Mouse (Mus musculus): Measurements from ENCODE around the gene Epp13. TPM values are rescaled to one million over a fixed set of nuclear protein-coding genes. Genes with fewer than 3 reads are reported as not detected.
A peak's percentile ranks its signal among the peaks of the same experiment; 100 is the strongest.
"Not testable (repeated sequence)": the region's sequence is repeated elsewhere in the genome, so short reads cannot be mapped to it uniquely, and the experiment has no call there.

Epp13 gene
- total and polyA plus RNA-seq, 3 experiments: not detected

- dilution Hi-C loops (cut with MboI; ENCODE audit: extremely low pct_ligation_motif_present, extremely low pct_unique_long_range_greater_than_20kb, low sequenced_read_pairs): no loop called here
- peaks cover 4% of the 10 kb centered on the region for H3K9me3 ChIP-seq (replicated peaks; ENCODE audit: low read length)
- no peaks in the 10 kb centered on the region for H3K36me3 ChIP-seq (replicated peaks in 1 of 2; ENCODE audit: control insufficient read depth in 1 of 2, insufficient read depth in 1 of 2, low read length in 1 of 2)
- H3K4me1 ChIP-seq (ENCODE audit: control insufficient read depth in 1 of 2, insufficient read depth in 2 of 2): no peaks in the 10 kb centered on the region
- in situ Hi-C loops (cut with MboI; ENCODE audit: low pct_ligation_motif_present, low pct_unique_long_range_greater_than_20kb, low sequenced_read_pairs): no loop called here
- H3K27ac ChIP-seq (ENCODE audit: insufficient read depth, low read depth): no peak overlapping the region
- H3K4me2 ChIP-seq (ENCODE audit: insufficient read depth, low read depth, poor library complexity, severe bottlenecking): no peak overlapping the region
- peaks cover 58% of the 10 kb centered on the region for H3K27me3 ChIP-seq (replicated peaks)
- TF ChIP-seq KAT2A (IDR thresholded peaks at IDR 0.05; ENCODE audit: insufficient replicate concordance, low read length): no peak
- no peak for TF ChIP-seq ETS1 (conservative IDR thresholded peaks at IDR 0.05; ENCODE audit: low read depth, low read length)
- TF ChIP-seq E2F4 (IDR thresholded peaks at IDR 0.05; ENCODE audit: insufficient replicate concordance, low read depth, low read length): no peak
- H3K79me2 ChIP-seq (replicated peaks; ENCODE audit: control insufficient read depth, extremely low read depth, insufficient read depth, poor library complexity, severe bottlenecking): no peaks in the 10 kb centered on the region
- H3K4me3 ChIP-seq (replicated peaks in 1 of 3; ENCODE audit: low read depth in 2 of 3, low read length in 2 of 3, poor library complexity in 1 of 3): no peak overlapping the region
- DNase-seq (ENCODE audit: extremely low read depth): no peak
- H3K9ac ChIP-seq (ENCODE audit: insufficient read depth, low read depth): no peak overlapping the region
Measured at GRCm38 (mm10) chr7:6258232-6259220, 6.0 kb downstream of the Epp13 start.

- H3K79me2 ChIP-seq (replicated peaks; ENCODE audit: control insufficient read depth, extremely low read depth, insufficient read depth, poor library complexity, severe bottlenecking); in situ Hi-C loops (cut with MboI; ENCODE audit: low pct_ligation_motif_present, low pct_unique_long_range_greater_than_20kb, low sequenced_read_pairs); H3K9ac ChIP-seq (ENCODE audit: insufficient read depth, low read depth); H3K4me2 ChIP-seq (ENCODE audit: insufficient read depth, low read depth, poor library complexity, severe bottlenecking); dilution Hi-C loops (cut with MboI; ENCODE audit: extremely low pct_ligation_motif_present, extremely low pct_unique_long_range_greater_than_20kb, low sequenced_read_pairs); H3K4me3 ChIP-seq (replicated peaks in 1 of 3; ENCODE audit: low read depth in 2 of 3, low read length in 2 of 3, poor library complexity in 1 of 3); DNase-seq (ENCODE audit: extremely low read depth); H3K27ac ChIP-seq (ENCODE audit: insufficient read depth, low read depth); H3K36me3 ChIP-seq (replicated peaks in 1 of 2; ENCODE audit: control insufficient read depth in 1 of 2, insufficient read depth in 1 of 2, low read length in 1 of 2); H3K9me3 ChIP-seq (replicated peaks; ENCODE audit: low read length); H3K4me1 ChIP-seq (ENCODE audit: control insufficient read depth in 1 of 2, insufficient read depth in 2 of 2): not testable (repeated sequence)
- peaks cover 49% of the 10 kb centered on the region for H3K27me3 ChIP-seq (replicated peaks)
Measured at GRCm38 (mm10) chr7:6260004-6260403, 7.5 kb downstream of the Epp13 start.

GRCm38 (mm10) chr7:6262120-6262519, 9.6 kb downstream of the Epp13 start:
- Histone ChIP-seq H3K4me3 (replicated peaks in 1 of 3; ENCODE audit: low read depth in 2 of 3, low read length in 2 of 3, poor library complexity in 1 of 3) (no peak overlapping the region), H3K4me2 (ENCODE audit: insufficient read depth, low read depth, poor library complexity, severe bottlenecking) (no peak overlapping the region), H3K79me2 (replicated peaks; ENCODE audit: control insufficient read depth, extremely low read depth, insufficient read depth, poor library complexity, severe bottlenecking) (no peaks in the 10 kb centered on the region), H3K4me1 (ENCODE audit: control insufficient read depth in 1 of 2, insufficient read depth in 2 of 2) (no peaks in the 10 kb centered on the region), H3K27ac (ENCODE audit: insufficient read depth, low read depth) (no peak overlapping the region), H3K9me3 (replicated peaks; ENCODE audit: low read length) (peaks cover 4% of the 10 kb centered on the region), H3K9ac (ENCODE audit: insufficient read depth, low read depth) (no peak overlapping the region), H3K27me3 (replicated peaks) (peaks cover 36% of the 10 kb centered on the region), H3K36me3 (replicated peaks in 1 of 2; ENCODE audit: control insufficient read depth in 1 of 2, insufficient read depth in 1 of 2, low read length in 1 of 2) (no peaks in the 10 kb centered on the region)
- dilution Hi-C loops (cut with MboI; ENCODE audit: extremely low pct_ligation_motif_present, extremely low pct_unique_long_range_greater_than_20kb, low sequenced_read_pairs) (no loop called here), in situ Hi-C loops (cut with MboI; ENCODE audit: low pct_ligation_motif_present, low pct_unique_long_range_greater_than_20kb, low sequenced_read_pairs) (no loop called here)
- DNase-seq (ENCODE audit: extremely low read depth): peak; percentile 11
- TF ChIP-seq MEF2A (IDR thresholded peaks at IDR 0.05; ENCODE audit: borderline replicate concordance, low read depth, low read length): no peak
- TF ChIP-seq TBP (conservative IDR thresholded peaks at IDR 0.05; ENCODE audit: low read depth, low read length): no peak
- no peak for TF ChIP-seq ZC3H11A (IDR thresholded peaks at IDR 0.05; ENCODE audit: low read depth, low read length)
- TF ChIP-seq NRF1 (IDR thresholded peaks at IDR 0.05; ENCODE audit: low read depth, low read length): no peak
- no peak for TF ChIP-seq E2F4 (IDR thresholded peaks at IDR 0.05; ENCODE audit: insufficient replicate concordance, low read depth, low read length)
- no peak for TF ChIP-seq EP300 (IDR thresholded peaks at IDR 0.05; ENCODE audit: low read length)
- no peak for TF ChIP-seq MAZ (IDR thresholded peaks at IDR 0.05; ENCODE audit: low read depth, low read length)
- peak in 1 of 2 experiments; percentile 39; a peak in 2 of 4 replicates for TF ChIP-seq CTCF (conservative IDR thresholded peaks at IDR 0.05 in 1 of 2, IDR thresholded peaks at IDR 0.05 in 1 of 2; ENCODE audit: low read depth in 2 of 2, low read length in 2 of 2)
- TF ChIP-seq GABPA (IDR thresholded peaks at IDR 0.05; ENCODE audit: insufficient replicate concordance, low read depth, low read length): no peak
- TF ChIP-seq ZNF384 (IDR thresholded peaks at IDR 0.05; ENCODE audit: low read depth, low read length): no peak
- no peak for TF ChIP-seq JUN (IDR thresholded peaks at IDR 0.05; ENCODE audit: insufficient read depth, low read depth, low read length)
- TF ChIP-seq PAX5 (IDR thresholded peaks at IDR 0.05; ENCODE audit: low read length): no peak
- TF ChIP-seq MAFK (IDR thresholded peaks at IDR 0.05; ENCODE audit: insufficient replicate concordance, low read length): no peak
- TF ChIP-seq RAD21 (IDR thresholded peaks at IDR 0.05; ENCODE audit: low read depth, low read length): peak; percentile 21

Data from CH12.LX (cell line).